Mouse (Mus musculus): Measurements from ENCODE around the gene Inf2. TPM values are rescaled to one million over a fixed set of nuclear protein-coding genes. Genes with fewer than 3 reads are reported as not detected.

Inf2 gene
- polyA plus RNA-seq, 1 experiment: 69.4 TPM

- TF ChIP-seq GATA1 (IDR thresholded peaks at IDR 0.05; ENCODE audit: low read length): no peak
Observed at GRCm38 (mm10) chr12:112644855-112645506, 56.4 kb downstream of the Inf2 start.

- TF ChIP-seq GATA1 (IDR thresholded peaks at IDR 0.05; ENCODE audit: low read length): no peak
Observed at GRCm38 (mm10) chr12:112646139-112646538, 57.6 kb downstream of the Inf2 start.

GRCm38 (mm10) chr12:112648081-112648480, 59.5 kb downstream of the Inf2 start:
- TF ChIP-seq GATA1 (IDR thresholded peaks at IDR 0.05; ENCODE audit: low read length): no peak

GRCm38 (mm10) chr12:112651778-112652439, 63.3 kb downstream of the Inf2 start:
- no peak for TF ChIP-seq GATA1 (IDR thresholded peaks at IDR 0.05; ENCODE audit: low read length)

GRCm38 (mm10) chr12:112653157-112653824, 64.7 kb downstream of the Inf2 start:
- TF ChIP-seq GATA1 (IDR thresholded peaks at IDR 0.05; ENCODE audit: low read length): no peak

- TF ChIP-seq GATA1 (IDR thresholded peaks at IDR 0.05; ENCODE audit: low read length): no peak
Observed at GRCm38 (mm10) chr12:112654076-112654475, 65.5 kb downstream of the Inf2 start.

- TF ChIP-seq GATA1 (IDR thresholded peaks at IDR 0.05; ENCODE audit: low read length): no peak
Observed at GRCm38 (mm10) chr12:112658619-112659018, 70.0 kb downstream of the Inf2 start.

GRCm38 (mm10) chr12:112659109-112659508, 70.5 kb downstream of the Inf2 start:
- TF ChIP-seq GATA1 (IDR thresholded peaks at IDR 0.05; ENCODE audit: low read length): no peak

GRCm38 (mm10) chr12:112660576-112661326, 72.2 kb downstream of the Inf2 start:
- no peak for TF ChIP-seq GATA1 (IDR thresholded peaks at IDR 0.05; ENCODE audit: low read length)

- TF ChIP-seq GATA1 (IDR thresholded peaks at IDR 0.05; ENCODE audit: low read length): no peak
Observed at GRCm38 (mm10) chr12:112661327-112661605, 72.7 kb downstream of the Inf2 start.

- TF ChIP-seq GATA1 (IDR thresholded peaks at IDR 0.05; ENCODE audit: low read length): no peak
Observed at GRCm38 (mm10) chr12:112661851-112662250, 73.3 kb downstream of the Inf2 start.

- no peak for TF ChIP-seq GATA1 (IDR thresholded peaks at IDR 0.05; ENCODE audit: low read length)
Observed at GRCm38 (mm10) chr12:112663303-112663702, 74.7 kb downstream of the Inf2 start.

GRCm38 (mm10) chr12:112663716-112664115, 75.1 kb downstream of the Inf2 start:
- TF ChIP-seq GATA1 (IDR thresholded peaks at IDR 0.05; ENCODE audit: low read length): no peak

GRCm38 (mm10) chr12:112664124-112664523, 75.5 kb downstream of the Inf2 start:
- no peak for TF ChIP-seq GATA1 (IDR thresholded peaks at IDR 0.05; ENCODE audit: low read length)

- TF ChIP-seq GATA1 (IDR thresholded peaks at IDR 0.05; ENCODE audit: low read length): no peak
Observed at GRCm38 (mm10) chr12:112664656-112665055, 76.1 kb downstream of the Inf2 start.

Other genes starting within 250 kb of the Inf2 start
- not detected in 2 replicates for gene A530016L24Rik, start 99.3 kb upstream of the Inf2 start, polyA plus RNA-seq (2012)
- gene Tmem179, start 72.0 kb upstream of the Inf2 start, polyA plus RNA-seq (2012): not detected in 2 replicates
- gene Adssl1, start 31.3 kb downstream of the Inf2 start, polyA plus RNA-seq (2012): not detected in 2 replicates
- gene Siva1, start 55.9 kb downstream of the Inf2 start, polyA plus RNA-seq (2012): 75.4 and 87.3 TPM in 2 replicates
- gene Akt1, start 86.1 kb downstream of the Inf2 start, polyA plus RNA-seq (2012): 376 and 445 TPM in 2 replicates
- gene Zbtb42, start 90.0 kb downstream of the Inf2 start, polyA plus RNA-seq (2012): 0.35 and 0.70 TPM in 2 replicates
- not detected in 2 replicates for gene Cep170b, start 131.7 kb downstream of the Inf2 start, polyA plus RNA-seq (2012)
- gene Pld4, start 171.9 kb downstream of the Inf2 start, polyA plus RNA-seq (2012): 0.03 TPM in 1 of 2 replicates, not detected in the other
- not detected in 2 replicates for gene Ahnak2, start 213.9 kb downstream of the Inf2 start, polyA plus RNA-seq (2012)
- gene Clba1, start 220.2 kb downstream of the Inf2 start, polyA plus RNA-seq (2012): 4.1 and 5.0 TPM in 2 replicates
- gene Cdca4, start 240.6 kb downstream of the Inf2 start, polyA plus RNA-seq (2012): 31.2 and 35.7 TPM in 2 replicates